Mouse (Mus musculus): ENCODE data around the gene Klhl8. TPM values are rescaled to one million over a fixed set of nuclear protein-coding genes. Genes with fewer than 3 reads are reported as not detected.

Klhl8 gene
- polyA plus RNA-seq, 1 experiment from 2014 or later: 7.2 TPM

DNA sequence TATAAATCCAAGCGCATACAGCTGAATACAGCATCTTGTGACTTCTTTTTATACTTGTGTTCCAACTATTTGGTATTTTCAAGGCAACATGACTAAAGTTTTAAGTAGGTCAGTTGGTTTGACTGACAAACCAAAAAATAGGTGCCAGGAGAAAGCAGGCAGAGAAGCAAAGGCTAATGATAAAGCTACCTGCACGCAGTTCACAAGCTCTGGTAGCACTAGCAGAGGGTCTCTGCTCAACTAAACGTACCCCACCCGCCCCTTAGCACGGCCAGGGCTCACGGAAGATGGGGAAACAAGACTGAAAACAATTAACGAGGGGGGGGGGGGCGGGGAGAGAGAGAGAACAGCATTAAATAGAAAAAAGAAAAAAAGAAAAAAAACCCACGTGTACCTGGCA, 903 bp downstream of the Klhl8 start:
- Histone ChIP-seq H3K4me1 (peaks cover 12% of the 10 kb centered on the region), H3K36me3 (no peaks in the 10 kb centered on the region), H3K9me3 (no peaks in the 10 kb centered on the region), H3K27ac (no peak overlapping the region), H3K4me3 (peak overlapping the region; percentile 85), H3K27me3 (ENCODE audit: insufficient read depth, poor library complexity, severe bottlenecking) (no peaks in the 10 kb centered on the region)
- DNase-seq (ENCODE audit: low spot score): no peak
- 11% methylated on average over 8 of the region's 9 CpGs for WGBS

DNA sequence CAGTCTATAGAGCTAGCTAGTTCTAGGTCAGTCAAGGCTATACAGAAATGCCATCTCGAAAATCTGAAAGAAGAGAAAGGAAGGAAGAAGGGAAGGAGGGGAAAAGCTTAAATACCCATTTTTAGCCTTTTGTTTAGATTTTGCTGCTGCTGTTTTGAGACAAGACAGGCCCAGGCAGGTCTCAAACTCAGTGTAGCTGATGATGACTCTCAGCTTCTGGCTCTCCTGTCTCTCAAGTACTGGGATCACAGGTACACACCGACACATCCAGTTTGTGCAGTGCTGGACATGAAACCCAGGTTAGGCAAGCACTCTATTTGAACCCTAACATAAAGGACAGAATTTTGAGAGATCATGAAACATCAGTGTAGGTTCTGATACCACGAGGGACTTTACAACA, 1.6 kb downstream of the Klhl8 start:
- no peaks in the 10 kb centered on the region for H3K9me3 ChIP-seq
- WGBS: 76% methylated on average over 3 of the region's 3 CpGs

DNA sequence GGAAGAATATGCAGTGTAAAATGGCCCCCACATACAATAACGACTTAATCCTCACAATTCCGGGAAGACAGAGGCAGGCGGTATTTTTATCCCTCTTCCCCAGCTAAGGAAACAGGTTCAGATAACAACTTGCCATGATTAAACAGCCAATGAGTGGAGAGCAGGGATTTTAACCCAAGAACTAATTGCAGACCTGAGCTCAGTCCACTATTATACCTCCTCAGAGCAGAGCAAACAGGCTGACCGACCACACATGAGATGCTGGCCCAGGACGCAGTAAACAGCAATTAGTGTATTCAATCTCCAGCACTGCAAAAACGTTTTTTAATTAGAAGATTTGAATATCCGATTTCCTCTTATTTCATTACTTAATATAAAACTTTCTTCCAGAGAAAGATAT, 2.2 kb downstream of the Klhl8 start:
- Histone ChIP-seq H3K27me3 (ENCODE audit: insufficient read depth, poor library complexity, severe bottlenecking) (no peaks in the 10 kb centered on the region), H3K4me3 (no peak overlapping the region), H3K4me1 (peaks cover 12% of the 10 kb centered on the region), H3K36me3 (no peaks in the 10 kb centered on the region), H3K27ac (peak overlapping the region; percentile 6; the same call in 1 of the 2 replicates), H3K9me3 (no peaks in the 10 kb centered on the region)
- WGBS: 39% methylated on average over 7 of the region's 7 CpGs
- no peak for DNase-seq (ENCODE audit: low spot score)

More for the DNA sequence above, 1.6 kb downstream of the Klhl8 start:
- DNase-seq (ENCODE audit: low spot score): no peak
- Histone ChIP-seq H3K36me3 (no peaks in the 10 kb centered on the region), H3K4me3 (no peak overlapping the region), H3K27me3 (ENCODE audit: insufficient read depth, poor library complexity, severe bottlenecking) (no peaks in the 10 kb centered on the region), H3K4me1 (peaks cover 12% of the 10 kb centered on the region), H3K27ac (no peak overlapping the region)

DNA sequence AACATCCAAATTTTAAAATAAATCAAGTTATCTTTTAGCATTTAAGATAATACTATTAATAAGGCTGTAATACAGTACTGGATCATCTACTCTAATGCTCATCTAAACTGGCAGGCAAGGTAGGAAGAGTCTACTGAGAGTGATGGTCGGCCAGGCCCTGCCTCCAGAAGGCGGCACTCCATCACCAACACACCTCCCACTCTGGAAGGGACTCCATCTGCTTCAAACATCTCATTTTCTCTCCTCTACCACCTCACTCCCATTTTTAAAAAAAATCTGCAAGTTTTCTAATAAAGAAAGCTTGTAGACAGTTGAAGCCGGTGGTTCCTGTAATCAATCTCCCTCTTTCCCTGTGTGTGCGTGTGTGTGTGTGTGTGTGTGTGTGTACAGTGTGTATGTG, 3.2 kb downstream of the Klhl8 start:
- DNase-seq (ENCODE audit: low spot score): no peak
- Histone ChIP-seq H3K36me3 (no peaks in the 10 kb centered on the region), H3K4me3 (no peak overlapping the region), H3K27ac (no peak overlapping the region), H3K27me3 (ENCODE audit: insufficient read depth, poor library complexity, severe bottlenecking) (no peaks in the 10 kb centered on the region), H3K4me1 (peaks cover 12% of the 10 kb centered on the region), H3K9me3 (no peaks in the 10 kb centered on the region)
- WGBS: 86% methylated on average over 4 of the region's 4 CpGs

DNA sequence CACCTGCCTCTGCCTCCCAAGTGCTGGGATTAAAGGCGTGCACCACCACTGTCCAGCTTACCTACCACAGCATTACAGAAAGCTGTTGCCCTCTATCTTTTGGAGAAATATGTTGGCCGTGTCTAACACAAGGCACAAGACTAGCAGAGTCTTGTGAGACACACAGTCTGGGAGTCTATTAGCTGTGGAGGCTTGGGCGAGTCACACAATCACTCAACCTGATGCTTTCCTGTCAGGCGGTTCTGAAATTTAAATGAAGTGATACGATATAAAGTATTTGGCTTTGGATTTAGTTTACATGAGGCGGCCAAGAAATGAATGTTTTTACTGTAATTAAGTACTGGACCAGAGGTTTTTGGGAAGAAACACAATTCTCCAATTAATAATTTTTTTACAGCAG, 4.9 kb downstream of the Klhl8 start:
- Histone ChIP-seq H3K27ac (no peak overlapping the region), H3K36me3 (no peaks in the 10 kb centered on the region), H3K27me3 (ENCODE audit: insufficient read depth, poor library complexity, severe bottlenecking) (no peaks in the 10 kb centered on the region), H3K4me1 (peaks cover 12% of the 10 kb centered on the region), H3K9me3 (no peaks in the 10 kb centered on the region), H3K4me3 (no peak overlapping the region)
- no peak for DNase-seq (ENCODE audit: low spot score)
- 84% methylated on average over 6 of the region's 6 CpGs for WGBS

DNA sequence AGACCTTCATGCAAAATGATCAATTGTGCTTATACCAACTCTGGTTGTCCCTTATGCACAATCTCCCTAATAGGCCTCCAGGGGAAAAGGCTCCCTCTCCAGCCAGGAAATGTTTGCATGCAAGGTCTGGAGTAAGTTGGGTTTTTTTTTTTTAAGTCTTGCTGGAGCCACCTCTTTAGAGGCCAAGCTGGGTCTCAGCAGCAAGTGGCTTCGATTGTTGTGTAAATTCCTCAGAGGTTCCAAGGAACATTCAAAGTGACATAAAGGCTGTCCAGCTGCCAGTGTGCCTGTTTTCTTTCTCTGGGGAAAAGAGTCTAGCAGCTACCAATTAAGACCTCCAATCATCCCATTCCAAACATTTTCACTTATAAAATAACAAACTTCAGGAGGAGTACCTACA, 12.7 kb downstream of the Klhl8 start:
- Histone ChIP-seq H3K4me3 (no peak overlapping the region), H3K27ac (no peak overlapping the region), H3K9me3 (no peaks in the 10 kb centered on the region), H3K27me3 (ENCODE audit: insufficient read depth, poor library complexity, severe bottlenecking) (no peaks in the 10 kb centered on the region), H3K36me3 (no peaks in the 10 kb centered on the region), H3K4me1 (no peaks in the 10 kb centered on the region)
- 38% methylated on average over 1 of the region's 1 CpGs for WGBS
- no peak for DNase-seq (ENCODE audit: low spot score)

DNA sequence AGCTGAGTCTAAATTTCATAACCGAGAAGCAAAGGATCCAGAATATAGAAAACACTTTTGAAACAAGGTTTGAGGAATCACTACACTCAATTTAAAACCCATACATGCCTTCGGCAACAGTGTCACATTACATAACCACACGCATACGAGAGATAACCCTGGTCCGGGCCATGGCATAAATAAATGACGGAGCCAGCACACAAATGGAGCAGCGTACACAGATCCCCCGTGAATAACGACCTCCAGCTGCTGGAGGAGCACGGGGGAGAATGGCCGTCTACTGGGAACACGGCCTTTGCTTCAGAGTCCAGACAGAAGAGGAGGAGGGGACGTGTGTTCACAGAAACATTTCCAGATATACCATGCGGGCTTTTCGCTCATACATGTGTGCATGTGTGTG, 21.3 kb downstream of the Klhl8 start:
- Histone ChIP-seq H3K4me1 (no peaks in the 10 kb centered on the region; the same call in 1 of the 2 replicates), H3K27me3 (ENCODE audit: insufficient read depth, poor library complexity, severe bottlenecking) (no peaks in the 10 kb centered on the region), H3K9me3 (no peaks in the 10 kb centered on the region), H3K4me3 (no peak overlapping the region), H3K36me3 (no peaks in the 10 kb centered on the region), H3K27ac (no peak overlapping the region)
- no peak for DNase-seq (ENCODE audit: low spot score)
- WGBS: 82% methylated on average over 15 of the region's 15 CpGs

DNA sequence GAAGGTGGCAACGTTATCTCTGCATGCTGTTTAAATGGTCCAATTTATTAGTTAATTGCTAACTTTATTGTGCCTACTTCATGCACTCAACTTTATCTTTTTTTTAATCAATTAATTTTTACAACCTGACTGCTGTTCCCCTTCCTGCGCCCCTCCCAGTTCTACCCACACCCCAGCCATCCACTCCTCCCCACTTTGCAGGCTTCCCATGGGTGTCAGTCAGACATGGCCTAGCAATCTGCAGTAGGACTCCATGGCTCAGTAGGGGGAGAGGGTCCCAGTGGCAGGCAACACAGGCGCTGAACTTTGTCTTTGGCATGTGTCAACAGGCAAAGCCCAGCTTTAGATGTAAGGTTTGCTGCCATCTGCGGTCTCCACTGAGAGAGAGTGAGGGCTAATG, 47.3 kb downstream of the Klhl8 start:
- H3K4me1 ChIP-seq: no peaks in the 10 kb centered on the region
- no peak for DNase-seq (ENCODE audit: low spot score)
- peaks cover 19% of the 10 kb centered on the region; the same call in 1 of the 2 replicates for H3K36me3 ChIP-seq
- WGBS: 85% methylated on average over 4 of the region's 4 CpGs
- no peak overlapping the region for H3K27ac ChIP-seq
- no peaks in the 10 kb centered on the region for H3K27me3 ChIP-seq (ENCODE audit: insufficient read depth, poor library complexity, severe bottlenecking)
- H3K4me3 ChIP-seq: no peak overlapping the region
- no peaks in the 10 kb centered on the region for H3K9me3 ChIP-seq

DNA sequence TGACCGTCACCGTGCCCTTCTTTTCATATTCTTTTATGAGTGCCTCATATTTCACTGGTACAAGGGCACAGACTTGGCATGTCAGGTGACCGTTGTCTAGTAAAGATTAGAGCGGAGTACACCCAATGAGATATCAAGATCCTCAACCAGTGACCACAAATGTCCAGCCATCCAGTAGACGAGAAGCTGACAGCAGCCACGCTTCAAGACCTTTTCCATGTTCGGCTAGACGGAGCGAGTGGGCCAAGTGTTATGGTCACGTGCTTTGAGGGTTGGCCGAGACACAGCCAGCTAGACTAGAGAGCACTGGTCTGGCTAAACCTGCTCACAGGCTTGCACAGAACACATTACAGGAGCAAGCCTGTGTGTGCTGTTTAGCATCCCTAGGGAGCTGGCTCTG, 50.4 kb downstream of the Klhl8 start:
- H3K4me3 ChIP-seq: no peak overlapping the region
- 90% methylated on average over 11 of the region's 11 CpGs for WGBS
- no peaks in the 10 kb centered on the region for H3K27me3 ChIP-seq (ENCODE audit: insufficient read depth, poor library complexity, severe bottlenecking)
- 0 out of 2 replicates have a peak, but pooled peaks cover 3% of the 10 kb centered on the region for H3K4me1 ChIP-seq
- DNase-seq (ENCODE audit: low spot score): no peak
- H3K36me3 ChIP-seq: peaks cover 9% of the 10 kb centered on the region; the same call in 1 of the 2 replicates
- no peak overlapping the region for H3K27ac ChIP-seq
- no peaks in the 10 kb centered on the region for H3K9me3 ChIP-seq

DNA sequence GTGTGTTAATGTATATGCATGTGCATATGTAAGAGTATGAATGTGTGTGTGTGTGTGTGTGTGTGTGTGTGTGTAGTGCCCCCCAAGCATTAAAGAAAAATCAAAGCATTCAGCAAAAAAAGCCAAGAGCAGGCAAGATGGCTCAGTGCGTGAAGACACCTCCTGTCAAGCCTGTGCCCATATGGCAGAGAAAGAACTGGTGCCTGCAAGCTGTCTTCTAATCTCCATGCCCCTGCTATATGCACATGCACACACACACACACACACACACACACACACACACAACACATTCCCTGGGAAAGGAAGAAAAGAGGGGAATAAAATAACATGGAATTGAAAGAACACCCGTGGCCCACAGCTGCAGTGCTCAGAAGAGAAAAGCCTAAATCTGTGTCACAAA, 53.9 kb downstream of the Klhl8 start:
- no peak overlapping the region for H3K4me3 ChIP-seq
- H3K9me3 ChIP-seq: no peaks in the 10 kb centered on the region
- WGBS: 76% methylated on average over 2 of the region's 2 CpGs
- H3K27me3 ChIP-seq (ENCODE audit: insufficient read depth, poor library complexity, severe bottlenecking): no peaks in the 10 kb centered on the region
- H3K36me3 ChIP-seq: peaks cover 9% of the 10 kb centered on the region
- peaks cover 10% of the 10 kb centered on the region for H3K4me1 ChIP-seq
- DNase-seq (ENCODE audit: low spot score): peak; percentile 63
- no peak overlapping the region for H3K27ac ChIP-seq

DNA sequence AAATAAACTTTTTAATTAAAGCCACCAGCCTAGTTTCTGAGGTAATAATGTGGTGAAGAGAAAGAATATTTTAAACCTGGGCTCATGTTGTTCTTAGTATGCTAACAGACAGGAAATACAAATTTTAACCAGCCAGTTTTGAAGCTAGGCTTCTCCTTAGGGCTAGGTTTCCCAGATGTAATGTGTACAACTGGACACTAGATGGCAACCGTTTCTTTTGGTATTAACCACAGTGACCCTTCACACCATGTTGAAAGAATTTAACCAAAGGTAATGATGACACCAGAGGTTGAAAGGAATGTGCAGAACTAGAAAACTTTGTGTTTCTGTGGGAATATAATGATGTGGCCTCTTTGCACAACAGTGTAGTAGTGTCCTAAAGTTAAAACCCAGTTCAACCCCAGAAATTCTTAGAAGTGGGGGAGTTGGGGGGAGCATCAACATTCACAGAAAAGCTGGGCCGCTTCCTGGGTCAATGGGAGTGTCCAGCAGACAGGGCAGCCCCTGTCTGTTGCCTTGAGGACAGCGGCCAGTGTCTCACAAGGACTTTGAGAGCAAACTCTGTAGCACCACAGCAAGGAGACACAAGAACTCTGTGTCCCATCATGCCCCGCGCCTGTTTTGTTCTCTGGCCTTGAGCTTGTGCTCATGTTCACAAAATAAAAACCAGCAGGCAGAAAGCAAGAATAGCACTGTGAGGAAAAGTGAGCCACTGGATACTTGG, 54.6 kb downstream of the Klhl8 start:
- Histone ChIP-seq H3K4me3 (no peak overlapping the region), H3K27me3 (ENCODE audit: insufficient read depth, poor library complexity, severe bottlenecking) (no peaks in the 10 kb centered on the region), H3K27ac (no peak overlapping the region), H3K9me3 (no peaks in the 10 kb centered on the region), H3K36me3 (peaks cover 12% of the 10 kb centered on the region), H3K4me1 (peaks cover 10% of the 10 kb centered on the region)
- 65% methylated on average over 5 of the region's 5 CpGs for WGBS
- DNase-seq (ENCODE audit: low spot score): no peak

DNA sequence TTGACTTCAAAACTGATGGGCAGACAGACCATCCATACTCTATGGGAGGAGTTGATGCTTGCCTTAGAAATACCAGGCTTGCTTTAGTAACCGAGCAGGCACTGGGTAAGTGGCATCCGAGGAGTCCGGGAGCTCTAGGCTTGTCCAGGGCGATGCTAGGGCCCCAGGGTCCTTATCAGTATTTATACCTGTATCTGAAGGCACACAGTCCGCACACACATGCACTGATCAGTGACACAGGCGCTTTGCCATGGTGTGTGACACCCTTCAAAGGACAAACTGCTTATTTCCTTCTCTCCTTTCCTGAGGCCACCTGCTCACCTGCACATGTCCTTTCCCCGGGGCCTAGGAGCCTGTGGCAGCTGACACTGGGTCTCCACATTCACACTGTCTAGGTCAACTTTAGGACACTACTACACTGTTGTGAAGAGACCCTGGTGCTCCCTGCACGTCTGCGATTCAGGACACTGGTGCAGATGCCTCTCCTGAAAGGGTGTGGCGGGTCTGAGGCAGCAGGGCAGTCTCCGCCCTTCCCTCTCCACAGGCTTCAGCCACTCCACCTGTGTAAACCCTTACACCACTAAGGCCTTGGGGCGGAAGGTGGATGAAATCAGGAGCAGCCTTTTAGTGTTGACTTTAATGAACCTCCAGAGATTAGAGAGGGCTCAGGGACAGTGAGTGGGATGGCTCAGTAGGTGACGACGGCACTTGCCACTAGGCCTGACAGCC, 55.4 kb downstream of the Klhl8 start:
- WGBS: 71% methylated on average over 14 of the region's 14 CpGs
- peak; percentile 68 for DNase-seq (ENCODE audit: low spot score)
- Histone ChIP-seq H3K4me1 (peaks cover 10% of the 10 kb centered on the region), H3K27ac (no peak overlapping the region), H3K27me3 (ENCODE audit: insufficient read depth, poor library complexity, severe bottlenecking) (no peaks in the 10 kb centered on the region), H3K9me3 (no peaks in the 10 kb centered on the region), H3K36me3 (peaks cover 17% of the 10 kb centered on the region), H3K4me3 (no peak overlapping the region)

DNA sequence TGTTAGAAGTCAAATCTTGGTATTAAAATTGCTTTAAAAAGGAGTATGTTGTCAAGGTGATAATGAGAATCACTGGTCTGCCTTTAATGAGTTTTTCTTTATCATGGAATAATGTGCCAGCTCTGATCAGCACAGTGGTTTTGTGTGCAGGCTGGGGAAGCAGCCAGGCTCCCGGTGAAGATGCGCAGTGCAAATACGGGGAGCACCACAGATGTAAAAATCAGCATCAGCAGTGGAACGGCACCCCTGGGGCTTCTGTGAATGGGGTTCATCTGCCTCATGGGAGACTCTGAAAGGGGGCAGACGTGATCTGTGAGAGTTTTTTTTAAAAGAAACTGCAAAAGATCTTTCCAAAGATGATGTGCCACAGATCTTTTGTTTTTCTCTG, 56.3 kb downstream of the Klhl8 start:
- Histone ChIP-seq H3K4me3 (no peak overlapping the region), H3K9me3 (no peaks in the 10 kb centered on the region), H3K27me3 (ENCODE audit: insufficient read depth, poor library complexity, severe bottlenecking) (no peaks in the 10 kb centered on the region), H3K27ac (no peak overlapping the region), H3K36me3 (peaks cover 18% of the 10 kb centered on the region), H3K4me1 (peaks cover 10% of the 10 kb centered on the region)
- DNase-seq (ENCODE audit: low spot score): peak; percentile 53
- 89% methylated on average over 5 of the region's 5 CpGs for WGBS
